Mouse (Mus musculus) stomach, embryonic 14.5 days (tissue): ENCODE results near the gene Ldlrap1. TPM values are rescaled to one million over a fixed set of nuclear protein-coding genes. Genes with fewer than 3 reads are reported as not detected.

Source experiments
- ATAC-seq: fragments of 200-750 bp; cut with Nextera tagmentation; 2 replicates; pipeline ENCODE4 v1.8.0; 2017; ENCODE audit warnings: low read depth, moderate TSS enrichment; ENCODE audit not compliant: insufficient number of reproducible peaks, insufficient read depth, low FRiP score
- H3K27ac ChIP-seq: fragments of 300-500 bp; sonication (generic); 2 replicates; pipeline ENCODE4 v1.5.1; 2014; ENCODE audit warnings: mild to moderate bottlenecking, low read length, moderate library complexity, mixed read lengths
- H3K27me3 ChIP-seq: fragments of 300-500 bp; sonication (generic); 2 replicates; pipeline ENCODE4 v1.6.1; 2014; ENCODE audit warnings: low read length, control low read depth, mixed read lengths; ENCODE audit not compliant: control insufficient read depth, insufficient read depth
- H3K36me3 ChIP-seq: fragments of 300-500 bp; sonication (generic); 2 replicates; pipeline ENCODE4 v1.6.1; 2014; ENCODE audit warnings: mild to moderate bottlenecking, control low read depth, low read length, moderate library complexity, mixed read lengths; ENCODE audit not compliant: control insufficient read depth, insufficient read depth
- H3K4me1 ChIP-seq: fragments of 300-500 bp; sonication (generic); 2 replicates; pipeline ENCODE4 v1.6.1; 2014; ENCODE audit warnings: low read length, control low read depth, mixed read lengths; ENCODE audit not compliant: control insufficient read depth, insufficient read depth
- H3K4me2 ChIP-seq: fragments of 300-500 bp; sonication (generic); replicated peaks from 2 replicates; pipeline ENCODE4 v1.6.1; 2014; ENCODE audit warnings: low read depth, low read length, control low read depth
- H3K4me3 ChIP-seq: fragments of 300-500 bp; sonication (generic); 2 replicates; pipeline ENCODE4 v1.5.1; 2014; ENCODE audit warnings: low read depth, low read length, control low read depth
- H3K9ac ChIP-seq: fragments of 300-500 bp; sonication (generic); replicated peaks from 2 replicates; pipeline ENCODE4 v1.6.1; 2014; ENCODE audit warnings: low read depth, mild to moderate bottlenecking, control low read depth, low read length, moderate library complexity, mixed read lengths
- H3K9me3 ChIP-seq: fragments of 300-500 bp; sonication (generic); 2 replicates; pipeline ENCODE4 v1.6.1; 2016; ENCODE audit warnings: low read depth, low read length, control low read depth; ENCODE audit not compliant: control insufficient read depth
- WGBS: fragments of 180-500 bp; shearing (Covaris S2); extraction: QIAGEN DNeasy Blood & Tissue Kit; methylation state at CpG from one replicate; pipeline ENCODE4 v1.1.7; 2014; 5-methylcytosine and 5-hydroxymethylcytosine counted together
- polyA plus RNA-seq: library from polyadenylated mRNA; unstranded; fragments of >200 nt; fragmentation: Nextera tagmentation; extraction: Ambion mirVana; gene quantifications from 2 replicates; pipeline ENCODE4 v1.2.1, GENCODE M21; 2014

Gene Ldlrap1
- polyA plus RNA-seq, 1 experiment from 2014 or later, result 18.9 TPM

DNA sequence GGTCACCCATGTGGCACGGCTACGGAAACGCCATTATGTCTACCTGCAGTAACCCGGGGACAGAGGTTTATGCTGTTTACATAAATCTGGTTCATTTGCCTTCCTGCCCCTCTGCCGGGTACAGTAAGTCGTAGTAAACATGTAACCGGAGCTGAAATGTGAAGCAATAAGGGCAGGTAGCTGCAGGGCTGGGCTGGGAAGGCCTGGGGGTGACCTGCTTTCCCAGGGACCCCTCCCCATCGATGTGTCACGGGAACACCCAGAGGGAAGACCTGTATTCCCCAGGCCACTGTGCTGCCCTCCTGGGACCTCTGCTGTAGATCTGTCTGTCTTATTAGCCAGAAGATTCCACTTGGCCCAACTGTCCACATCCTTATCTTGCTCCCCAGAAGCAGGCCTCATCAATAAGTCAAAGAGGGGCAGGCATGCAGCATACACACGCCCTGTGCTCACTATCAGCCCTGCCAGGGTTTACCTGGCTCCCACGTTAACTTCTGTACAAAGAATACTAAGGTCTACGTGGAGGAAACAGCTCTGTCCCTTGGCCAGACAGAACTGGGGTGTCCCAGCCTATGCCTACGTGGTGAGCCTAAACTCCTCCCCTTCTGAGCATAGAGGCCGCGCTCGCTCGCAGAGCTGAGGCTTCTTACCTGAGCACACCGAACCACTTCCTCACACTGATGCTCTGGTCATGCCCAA lies 16.0 kb downstream of the Ldlrap1 start:
- Histone ChIP-seq H3K4me2 (no peak overlapping the region), H3K4me1 (peaks cover 34% of the 10 kb centered on the region), H3K9me3 (no peaks in the 10 kb centered on the region), H3K9ac (no peak overlapping the region), H3K27ac (no peak overlapping the region), H3K27me3 (no peaks in the 10 kb centered on the region), H3K36me3 (peaks cover 2% of the 10 kb centered on the region; the same call in 1 of the 2 replicates), H3K4me3 (no peak overlapping the region)
- WGBS, result 69% methylated on average over 18 of the region's 18 CpGs
- ATAC-seq, result 0 out of 2 replicates have a peak, but pooled peaks have one; percentile 10

DNA sequence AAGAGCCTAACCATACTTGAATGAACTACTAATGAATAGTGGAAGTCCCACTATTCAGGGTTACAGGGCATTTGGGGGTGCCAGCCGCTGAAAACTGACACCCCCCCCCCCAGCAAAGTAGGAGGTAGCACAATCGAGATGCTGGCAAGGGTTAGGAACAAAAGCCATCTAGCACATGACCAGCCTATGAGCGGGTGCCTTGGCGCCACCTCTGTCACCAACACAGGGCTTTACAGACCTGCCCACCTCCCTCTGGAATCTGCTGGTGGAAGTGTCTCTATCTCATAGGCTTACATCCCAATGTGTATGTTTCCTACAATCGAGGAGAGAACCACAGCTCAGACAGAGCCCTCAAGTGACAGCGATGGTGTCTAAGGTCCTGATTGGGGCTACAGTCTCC lies 17.0 kb downstream of the Ldlrap1 start:
- no peak for ATAC-seq
- no peaks in the 10 kb centered on the region for H3K27me3 ChIP-seq
- no peak overlapping the region for H3K4me2 ChIP-seq
- no peaks in the 10 kb centered on the region for H3K9me3 ChIP-seq
- H3K9ac ChIP-seq, result no peak overlapping the region
- no peak overlapping the region for H3K27ac ChIP-seq
- 82% methylated on average over 6 of the region's 6 CpGs for WGBS
- no peak overlapping the region for H3K4me3 ChIP-seq
- peaks cover 11% of the 10 kb centered on the region; the same call in 1 of the 2 replicates for H3K36me3 ChIP-seq
- peaks cover 34% of the 10 kb centered on the region for H3K4me1 ChIP-seq

DNA sequence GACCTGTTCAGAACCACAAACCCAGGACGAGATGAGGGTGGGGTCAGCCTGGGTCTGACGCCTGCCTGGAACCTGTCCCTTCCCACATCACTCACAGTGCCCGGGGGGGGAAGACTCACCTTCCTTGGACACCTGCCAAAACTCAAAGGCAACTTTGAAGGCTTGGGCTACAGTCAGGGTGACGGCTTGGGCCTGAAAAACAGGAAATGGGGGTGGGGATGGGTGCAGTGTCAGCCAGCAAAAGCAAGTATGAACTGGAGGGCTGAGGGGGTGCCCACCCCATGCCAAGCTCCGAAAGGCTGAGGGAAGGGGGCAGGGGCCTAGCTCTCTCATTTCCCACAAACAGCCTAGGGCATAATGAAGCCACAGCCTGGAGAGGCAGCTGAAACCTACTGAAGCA lies 17.6 kb downstream of the Ldlrap1 start:
- H3K4me1 ChIP-seq, result peaks cover 34% of the 10 kb centered on the region
- no peaks in the 10 kb centered on the region for H3K9me3 ChIP-seq
- no peaks in the 10 kb centered on the region for H3K27me3 ChIP-seq
- no peak overlapping the region for H3K9ac ChIP-seq
- H3K4me3 ChIP-seq, result no peak overlapping the region
- WGBS, result 57% methylated on average over 5 of the region's 5 CpGs
- H3K27ac ChIP-seq, result no peak overlapping the region; the same call in 1 of the 2 replicates
- no peak for ATAC-seq
- H3K36me3 ChIP-seq, result peaks cover 11% of the 10 kb centered on the region; the same call in 1 of the 2 replicates
- H3K4me2 ChIP-seq, result no peak overlapping the region

DNA sequence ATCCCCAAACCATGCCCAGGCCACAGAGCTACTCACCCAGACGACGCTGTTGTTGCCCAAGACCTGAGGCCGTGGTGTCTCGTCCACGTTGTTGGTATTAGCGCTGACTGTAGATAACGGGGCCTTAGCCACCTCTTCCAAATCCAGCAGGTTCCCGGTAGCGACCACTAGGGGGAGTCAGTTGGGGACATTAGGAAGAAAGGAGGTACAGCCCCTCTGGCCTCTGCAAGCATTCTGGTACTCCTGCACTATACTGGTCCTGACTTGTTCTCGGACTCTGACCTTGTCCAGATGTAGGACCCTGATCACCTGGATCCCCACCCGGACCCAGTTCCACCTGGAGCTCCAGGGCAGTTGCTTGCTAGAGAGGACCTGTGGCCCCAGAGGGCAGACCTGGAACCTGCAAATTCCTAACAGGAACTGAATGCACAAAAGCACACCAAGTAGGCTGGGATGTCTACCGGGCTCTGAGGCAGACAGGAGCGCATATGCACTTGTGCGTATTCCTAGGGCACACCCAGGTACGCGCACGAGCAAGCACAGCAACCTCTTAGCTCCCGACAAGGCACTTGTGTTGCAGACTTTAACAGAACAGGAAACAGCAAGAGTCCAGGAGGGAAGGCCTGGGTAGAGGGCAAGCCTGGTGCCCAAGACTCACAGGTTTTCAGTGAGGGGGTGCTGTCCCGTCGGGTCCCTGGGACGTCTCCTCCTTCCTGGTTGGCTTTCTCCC lies 18.4 kb downstream of the Ldlrap1 start:
- H3K4me2 ChIP-seq, result no peak overlapping the region
- H3K4me1 ChIP-seq, result peaks cover 32% of the 10 kb centered on the region
- no peaks in the 10 kb centered on the region for H3K9me3 ChIP-seq
- no peak for ATAC-seq
- H3K4me3 ChIP-seq, result no peak overlapping the region
- no peak overlapping the region for H3K9ac ChIP-seq
- H3K36me3 ChIP-seq, result peaks cover 11% of the 10 kb centered on the region; the same call in 1 of the 2 replicates
- 63% methylated on average over 21 of the region's 21 CpGs for WGBS
- H3K27ac ChIP-seq, result peak overlapping the region; percentile 28; the same call in 1 of the 2 replicates
- no peaks in the 10 kb centered on the region for H3K27me3 ChIP-seq

DNA sequence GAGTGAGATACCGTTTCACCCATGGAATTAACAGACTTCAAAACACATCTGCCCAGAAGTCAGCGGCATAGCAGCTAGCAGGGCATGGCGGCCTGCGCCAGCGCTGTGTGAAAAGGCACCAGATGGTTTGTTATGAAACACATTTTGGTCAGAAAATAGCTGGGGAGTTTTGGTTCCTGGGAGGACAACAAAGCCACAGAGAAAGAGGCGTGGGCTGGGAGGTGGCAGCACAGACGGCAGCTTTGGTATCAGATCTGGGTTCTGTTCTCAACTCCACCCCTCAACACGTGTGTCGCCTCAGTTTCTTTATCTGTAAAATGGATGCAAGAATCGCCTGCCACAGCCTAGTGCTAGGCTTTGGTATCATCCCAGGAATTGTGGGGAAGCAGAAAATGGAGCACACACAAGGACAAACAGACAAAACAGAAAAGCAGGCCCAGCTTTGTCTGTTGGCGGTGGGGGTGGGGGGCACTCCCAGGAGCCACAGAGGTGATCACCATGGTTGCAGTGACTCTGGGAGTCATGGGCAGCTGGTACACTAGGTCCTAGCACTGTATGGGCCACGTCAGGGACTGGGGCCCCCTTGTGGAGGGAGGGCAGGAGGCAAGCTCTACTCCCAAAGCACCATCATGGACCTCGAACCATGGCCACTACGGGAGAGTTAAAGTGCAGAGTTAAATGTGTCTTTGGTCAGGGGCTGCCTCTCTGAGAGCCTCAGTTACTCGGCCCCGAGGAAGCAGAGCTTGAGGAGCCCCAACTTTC lies 21.7 kb downstream of the Ldlrap1 start:
- Histone ChIP-seq H3K27me3 (no peaks in the 10 kb centered on the region), H3K4me2 (no peak overlapping the region), H3K4me3 (no peak overlapping the region), H3K36me3 (peaks cover 11% of the 10 kb centered on the region; the same call in 1 of the 2 replicates), H3K4me1 (peaks cover 14% of the 10 kb centered on the region; the same call in 1 of the 2 replicates), H3K27ac (no peak overlapping the region), H3K9ac (no peak overlapping the region), H3K9me3 (no peaks in the 10 kb centered on the region)
- ATAC-seq, result no peak
- WGBS, result 83% methylated on average over 16 of the region's 16 CpGs

DNA sequence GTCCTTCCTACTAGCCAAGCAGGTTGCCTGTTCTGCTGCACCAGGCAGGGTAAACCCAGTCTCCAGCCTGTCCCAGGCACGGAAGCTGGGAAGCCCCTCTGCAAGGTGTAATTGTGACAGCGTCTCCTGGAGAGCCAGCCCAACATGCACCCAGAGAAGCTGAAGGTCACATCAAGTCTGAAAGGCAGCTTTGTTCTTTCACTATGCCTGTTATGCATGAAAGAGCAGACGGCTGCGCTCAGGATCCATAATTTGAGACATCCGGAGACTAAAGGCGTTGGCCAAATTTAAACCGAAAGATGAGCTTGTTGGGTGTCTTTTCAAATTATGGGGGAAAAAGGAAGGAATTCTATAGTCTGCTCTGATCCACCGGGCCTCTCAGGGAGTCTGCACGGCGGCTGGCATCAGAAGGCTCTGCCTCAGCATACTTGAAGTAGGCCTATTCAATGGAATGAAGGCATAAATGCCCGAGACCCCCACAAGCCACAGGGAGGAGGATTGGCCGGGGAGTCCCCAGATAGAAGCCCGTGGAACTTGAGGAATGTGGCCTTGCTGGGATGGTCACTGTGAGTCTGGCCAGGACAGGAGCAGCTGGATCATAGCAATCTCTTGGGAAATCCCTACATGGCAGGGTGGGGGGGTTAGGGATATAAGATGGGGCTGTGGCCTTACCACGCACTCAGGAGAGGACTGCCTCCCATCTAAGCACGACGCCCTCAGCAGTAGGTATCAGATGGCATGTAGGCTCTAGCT lies 23.8 kb downstream of the Ldlrap1 start:
- Histone ChIP-seq H3K27me3 (no peaks in the 10 kb centered on the region), H3K9ac (no peak overlapping the region), H3K4me1 (0 out of 2 replicates have a peak, but pooled peaks cover 6% of the 10 kb centered on the region), H3K4me2 (no peak overlapping the region), H3K36me3 (peaks cover 11% of the 10 kb centered on the region; the same call in 1 of the 2 replicates), H3K9me3 (no peaks in the 10 kb centered on the region), H3K27ac (no peak overlapping the region), H3K4me3 (no peak overlapping the region)
- 60% methylated on average over 16 of the region's 16 CpGs for WGBS
- ATAC-seq, result no peak

DNA sequence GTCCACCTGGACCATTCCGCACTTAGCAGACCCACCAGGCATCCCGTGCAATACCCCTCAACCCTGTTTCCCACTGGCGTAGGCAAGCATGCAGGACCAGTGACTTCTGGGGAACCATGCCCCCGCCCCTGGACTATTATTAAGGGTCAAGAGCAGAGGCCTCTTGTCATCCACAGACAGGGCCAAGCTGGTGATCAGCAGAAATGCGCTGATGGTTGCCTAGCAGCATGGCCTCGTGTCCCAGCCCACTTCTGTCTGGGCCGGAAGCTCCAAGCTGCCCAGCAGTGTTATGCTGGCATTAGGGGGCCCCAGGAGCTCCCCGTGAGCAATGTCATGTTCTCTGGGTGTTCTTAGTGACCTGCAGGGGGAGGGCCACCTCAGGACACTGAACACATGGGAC lies 25.9 kb downstream of the Ldlrap1 start:
- Histone ChIP-seq H3K27me3 (no peaks in the 10 kb centered on the region), H3K9me3 (no peaks in the 10 kb centered on the region), H3K36me3 (peaks cover 10% of the 10 kb centered on the region; the same call in 1 of the 2 replicates), H3K4me3 (no peak overlapping the region), H3K27ac (no peak overlapping the region), H3K4me1 (0 out of 2 replicates have a peak, but pooled peaks cover 6% of the 10 kb centered on the region), H3K4me2 (no peak overlapping the region), H3K9ac (no peak overlapping the region)
- 69% methylated on average over 8 of the region's 8 CpGs for WGBS
- ATAC-seq, result no peak
